Mouse (Mus musculus): ENCODE data around the gene Gtf2ird1.
A peak's percentile ranks its signal among the peaks of the same experiment; 100 is the strongest.
"Not testable (repeated sequence)": the region's sequence is repeated elsewhere in the genome, so short reads cannot be mapped to it uniquely, and the experiment has no call there.

Gtf2ird1 gene

GRCm38 (mm10) chr5:134475006-134475605 lies 18.6 kb upstream of the Gtf2ird1 start:
- no peak for DNase-seq (ENCODE audit: low read depth)

GRCm38 (mm10) chr5:134473902-134474301 lies 17.4 kb upstream of the Gtf2ird1 start:
- DNase-seq (ENCODE audit: low read depth): no peak

- no peak for DNase-seq (ENCODE audit: low read depth)
Observed at GRCm38 (mm10) chr5:134470538-134471169, 14.1 kb upstream of the Gtf2ird1 start.

- DNase-seq (ENCODE audit: low read depth): no peak
Observed at GRCm38 (mm10) chr5:134469559-134470150, 13.1 kb upstream of the Gtf2ird1 start.

DNA sequence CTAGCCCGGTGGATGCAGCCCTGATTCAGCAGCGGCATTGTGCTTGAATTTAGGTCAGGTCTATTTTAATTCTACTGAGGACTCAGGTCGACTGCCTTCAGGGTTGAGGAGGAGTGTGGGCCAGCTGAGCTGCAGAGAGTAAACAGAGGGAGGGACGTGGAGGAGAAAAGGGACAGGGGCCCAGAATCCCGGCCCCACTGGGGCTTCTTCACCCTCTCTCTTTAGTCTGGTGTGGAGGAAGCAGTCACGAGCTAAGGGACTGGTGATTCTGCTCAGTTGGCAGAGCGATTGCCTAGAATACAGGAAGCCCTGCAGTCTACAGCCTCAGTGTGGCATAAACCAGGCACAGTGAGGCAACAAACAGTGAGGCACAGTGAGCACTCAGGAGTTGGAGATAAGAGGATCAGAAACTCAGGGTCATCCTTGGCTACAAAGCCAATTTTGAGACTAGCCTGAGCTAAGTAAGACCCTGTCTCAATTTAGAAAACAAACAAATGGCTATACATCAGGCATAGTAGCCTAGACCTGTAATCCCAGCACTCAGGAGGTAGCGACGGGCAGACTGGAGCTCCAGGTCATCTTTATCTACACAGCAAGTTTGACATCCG lies 11.7 kb upstream of the Gtf2ird1 start:
- no peak for DNase-seq (ENCODE audit: low read depth)

GRCm38 (mm10) chr5:134467030-134467549 lies 10.6 kb upstream of the Gtf2ird1 start:
- DNase-seq (ENCODE audit: low read depth): peak; percentile 61

DNA sequence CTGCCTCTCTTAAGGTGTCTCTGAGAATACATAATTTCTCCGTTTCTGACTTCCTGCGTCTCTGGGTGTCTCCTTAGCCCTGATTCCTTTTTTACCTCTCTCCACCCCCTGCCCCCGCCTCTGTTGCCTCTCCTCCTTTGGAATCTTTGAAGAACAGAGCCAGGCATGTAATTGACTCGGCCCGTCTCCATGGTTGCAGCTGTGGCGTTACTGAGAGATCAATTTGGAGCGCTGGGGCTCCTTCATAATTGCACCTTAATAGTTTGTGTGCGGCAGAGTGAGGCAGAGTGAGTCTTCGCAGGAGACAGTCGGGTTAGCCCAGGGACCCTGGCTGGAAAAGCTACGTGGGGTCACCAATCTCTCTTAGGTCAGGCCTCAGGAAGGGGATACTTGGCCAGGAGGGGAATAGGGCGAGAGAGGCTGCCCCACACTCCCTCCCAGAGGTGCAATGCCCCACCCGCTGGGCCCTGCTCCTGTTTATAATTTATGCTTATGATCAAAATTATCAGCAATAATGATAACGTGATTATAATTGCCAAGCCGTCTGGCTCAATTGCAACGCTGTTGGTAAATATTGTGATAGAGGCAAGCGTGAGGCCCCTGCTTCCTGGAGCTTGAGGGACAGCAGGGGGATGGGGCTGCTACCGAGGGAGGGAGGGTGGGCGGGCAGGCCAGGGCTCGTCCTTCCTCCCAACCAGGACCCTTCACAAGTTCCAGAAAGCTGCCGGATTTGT lies 9.9 kb upstream of the Gtf2ird1 start:
- DNase-seq (ENCODE audit: low read depth): no peak

GRCm38 (mm10) chr5:134465197-134465596 lies 8.7 kb upstream of the Gtf2ird1 start:
- no peak for DNase-seq (ENCODE audit: low read depth)

DNA sequence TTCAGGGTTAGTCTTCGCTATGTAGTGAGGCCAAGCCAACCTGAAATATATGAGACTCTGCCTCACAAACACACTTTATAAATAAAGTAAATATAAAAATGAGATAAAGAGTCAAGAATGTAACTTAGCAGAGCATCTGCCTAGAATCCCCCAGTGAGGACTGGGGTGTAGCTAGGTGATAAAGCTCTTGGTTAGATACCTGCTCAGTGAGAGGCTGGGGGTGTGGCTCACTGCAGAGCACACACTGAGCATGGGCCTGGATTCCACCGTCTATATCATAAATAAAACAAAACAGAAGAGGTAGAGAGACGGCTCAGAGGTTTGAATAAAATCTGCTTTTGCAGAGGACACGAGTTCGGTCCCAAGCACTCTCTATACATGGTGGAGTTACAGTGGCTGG lies 7.7 kb upstream of the Gtf2ird1 start:
- no peak for DNase-seq (ENCODE audit: low read depth)

GRCm38 (mm10) chr5:134462731-134463130 lies 6.2 kb upstream of the Gtf2ird1 start:
- DNase-seq (ENCODE audit: low read depth): no peak

- no peak for DNase-seq (ENCODE audit: low read depth)
Observed at GRCm38 (mm10) chr5:134462316-134462715, 5.8 kb upstream of the Gtf2ird1 start.

DNA sequence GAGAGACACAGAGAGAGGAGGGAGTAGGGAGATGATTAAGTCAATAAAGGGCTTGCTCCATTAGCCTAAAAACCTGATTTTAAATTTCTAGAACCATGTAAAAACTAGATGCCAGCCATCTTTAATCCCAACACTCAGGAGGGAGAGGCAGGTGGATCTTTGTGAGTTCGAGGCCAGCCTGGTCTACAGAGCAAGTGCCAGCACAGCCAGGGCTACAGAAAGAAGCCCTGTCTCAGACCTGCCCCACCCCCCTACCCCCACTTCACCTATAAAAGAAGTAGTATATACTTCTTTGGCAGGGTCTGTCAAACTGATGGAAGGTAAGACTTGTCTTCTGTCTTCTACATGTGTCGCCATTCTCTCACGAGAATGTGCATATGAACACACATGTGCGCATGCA lies 4.0 kb upstream of the Gtf2ird1 start:
- DNase-seq (ENCODE audit: low read depth): no peak

- DNase-seq (ENCODE audit: low read depth): no peak
Observed at GRCm38 (mm10) chr5:134459096-134459495, 2.6 kb upstream of the Gtf2ird1 start.

GRCm38 (mm10) chr5:134458416-134458815 lies 1.9 kb upstream of the Gtf2ird1 start:
- no peak for DNase-seq (ENCODE audit: low read depth)

DNA sequence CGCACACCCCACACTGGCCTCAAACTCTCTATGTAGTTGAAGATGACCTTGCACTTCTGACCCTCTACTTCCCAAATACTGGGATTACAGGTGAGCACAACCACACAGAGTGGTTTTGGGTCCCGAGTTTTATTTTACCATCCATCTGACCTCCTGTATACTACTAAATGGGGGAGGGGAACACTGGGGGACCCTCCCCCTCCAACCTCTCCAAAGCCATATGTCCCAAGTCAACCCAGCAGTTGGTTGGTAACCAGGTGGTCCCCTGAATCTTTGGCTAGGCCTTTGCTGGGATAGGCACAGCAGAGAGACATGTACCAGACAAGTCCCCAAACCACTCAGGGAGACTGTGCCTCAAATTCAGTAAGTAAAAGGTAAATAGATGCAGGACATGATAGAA lies 855 bp upstream of the Gtf2ird1 start:
- DNase-seq (ENCODE audit: low read depth): no peak

DNA sequence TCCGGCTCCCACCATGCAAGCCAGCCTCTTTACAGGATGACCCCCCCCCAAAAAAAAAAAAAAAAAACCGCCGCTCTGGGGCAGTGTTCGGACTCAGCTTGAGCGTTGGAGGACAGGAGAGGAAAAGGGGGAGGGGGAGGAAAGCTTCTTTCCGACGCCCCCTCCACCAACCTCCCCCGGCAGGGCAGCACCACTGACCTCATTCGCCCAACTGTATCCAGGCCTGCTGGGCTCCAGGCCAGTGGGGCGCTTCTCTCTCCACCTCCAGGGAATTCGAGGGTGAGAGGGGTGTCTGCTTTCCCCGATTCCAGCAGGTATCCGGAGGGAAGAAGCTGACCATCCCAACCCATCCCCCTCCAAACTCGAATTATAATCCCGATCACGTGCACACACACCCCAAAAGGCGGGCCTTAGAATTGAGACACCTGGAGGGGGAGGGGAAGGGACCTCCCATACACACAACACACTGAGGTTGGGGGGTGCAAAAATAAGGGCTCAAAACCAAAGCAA lies 547 bp downstream of the Gtf2ird1 start:
- DNase-seq (ENCODE audit: low read depth): no peak

DNA sequence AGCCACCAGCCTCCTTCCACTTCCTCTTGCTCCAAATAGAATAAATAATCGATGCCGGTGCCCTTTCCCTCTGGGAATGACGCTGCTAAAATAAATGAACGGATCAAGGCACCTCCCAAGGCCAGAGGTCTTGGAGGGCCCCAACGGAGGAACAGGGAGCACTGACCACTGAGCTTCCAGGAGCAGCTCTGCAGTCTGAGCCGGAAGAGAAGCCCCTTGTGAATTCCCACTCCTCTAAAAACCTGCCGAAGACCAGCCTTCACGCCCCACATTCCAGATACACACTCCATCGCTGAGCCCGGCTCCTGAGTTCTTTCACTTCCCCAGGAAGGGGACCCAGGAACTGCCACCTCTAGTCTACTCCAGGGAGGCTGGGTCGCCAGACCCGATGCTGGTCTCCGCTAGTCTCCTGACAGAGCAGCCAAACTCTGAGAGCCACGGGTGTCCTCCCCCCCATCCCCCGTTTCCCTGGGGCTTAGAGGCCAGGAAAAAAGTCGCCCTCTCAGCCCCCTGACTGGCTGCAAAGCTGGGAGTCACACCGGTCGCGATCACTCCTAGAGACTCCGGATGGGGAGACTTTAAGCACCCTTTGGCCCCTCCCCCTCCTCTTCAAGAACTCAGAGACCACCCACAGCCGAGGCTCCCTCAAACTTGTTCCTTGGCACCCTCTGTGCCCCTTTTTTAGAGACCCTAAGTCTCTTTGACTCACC lies 1.2 kb downstream of the Gtf2ird1 start:
- no peak for DNase-seq (ENCODE audit: low read depth)

GRCm38 (mm10) chr5:134454421-134454820 lies 2.1 kb downstream of the Gtf2ird1 start:
- DNase-seq (ENCODE audit: low read depth): no peak

DNA sequence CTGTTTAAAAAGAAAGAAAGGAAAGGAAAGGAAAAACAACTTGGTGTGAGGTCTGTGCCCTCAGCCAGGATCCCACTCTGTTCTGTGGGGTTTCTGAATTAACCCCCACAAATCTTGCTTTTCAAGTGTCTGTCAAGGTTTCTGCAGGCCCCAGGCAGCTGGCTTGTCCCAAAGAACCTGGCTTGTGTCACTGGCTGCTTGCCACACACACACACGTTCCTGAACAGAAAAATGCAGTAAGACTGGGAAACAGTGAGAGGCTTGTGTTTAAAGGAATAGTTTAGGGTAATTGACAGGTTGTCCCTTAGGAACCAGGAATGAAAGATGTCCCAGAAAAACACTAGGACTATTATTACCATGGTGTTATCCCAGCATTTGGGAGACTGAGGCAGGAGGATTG lies 2.9 kb downstream of the Gtf2ird1 start:
- DNase-seq (ENCODE audit: low read depth): no peak

DNA sequence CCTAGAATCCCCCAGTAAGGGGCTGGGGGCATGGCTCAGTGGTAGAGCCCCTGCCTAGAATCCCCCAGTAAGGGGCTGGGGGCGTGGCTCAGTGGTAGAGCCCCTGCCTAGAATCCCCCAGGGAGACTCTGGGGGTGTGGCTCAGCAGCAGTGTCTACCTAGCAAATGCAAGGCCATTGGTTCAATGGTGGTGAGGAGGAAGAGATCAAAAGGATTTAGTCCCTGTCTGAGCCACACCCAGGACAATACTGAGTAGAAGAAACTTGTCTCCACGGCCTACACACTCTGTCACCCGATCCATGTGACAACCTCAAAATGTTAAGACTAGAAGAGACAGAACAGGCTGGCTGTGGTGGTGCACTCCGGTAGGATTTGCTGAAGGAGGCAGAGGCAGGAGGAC lies 9.8 kb downstream of the Gtf2ird1 start:
- not testable (repeated sequence) for DNase-seq (ENCODE audit: low read depth)

- DNase-seq (ENCODE audit: low read depth): no peak
Observed at GRCm38 (mm10) chr5:134445895-134446294, 10.6 kb downstream of the Gtf2ird1 start.
